Mouse (Mus musculus) left cerebral cortex, postnatal 10 days (tissue): ENCODE data around the gene Zcchc12. TPM values are rescaled to one million over a fixed set of nuclear protein-coding genes. Genes with fewer than 3 reads are reported as not detected.

Source experiments
- DNase-seq, 2 experiments: peaks; one replicate each; pipeline ENCODE4 v3.0.0; 2021 to 2022; ENCODE audit warnings: low spot score in 2 of 2, mixed read lengths in 1 of 2; ENCODE audit errors: extremely low spot score in 1 of 2
- intact Hi-C: fragments of 180-260 bp; cut with DNase I; formaldehyde crosslinking; loops from one replicate; pipeline ENCODE4 v1.15.1; 2025
- total RNA-seq, 2 experiments: library from RNA; stranded (reverse); gene quantifications; 2 replicates each; pipeline ENCODE4 v1.2.3; 2021

Gene Zcchc12
- 100 to 1,000 TPM in 1 of 2 experiments, 10 to 100 TPM in 1; 96.7 to 114 TPM for total RNA-seq

- DNase-seq = peak in 1 of 2 experiments; percentile 66
- intact Hi-C loops = no loop called here
Measured at GRCm38 (mm10) chrX:36195736-36196525, at the start of gene Zcchc12. Gene Zcchc12, plus strand, starts transcription at chrX:36195904.

GRCm38 (mm10) chrX:36146746-36147145, 49.0 kb upstream of the Zcchc12 start:
- no peak for DNase-seq
- intact Hi-C loops = no loop called here

GRCm38 (mm10) chrX:36150100-36150499, 45.6 kb upstream of the Zcchc12 start:
- no peak for DNase-seq
- intact Hi-C loops = no loop called here

GRCm38 (mm10) chrX:36156677-36157076, 39.0 kb upstream of the Zcchc12 start:
- no peak for DNase-seq
- intact Hi-C loops = no loop called here

GRCm38 (mm10) chrX:36161567-36161966, 34.1 kb upstream of the Zcchc12 start:
- intact Hi-C loops = no loop called here
- DNase-seq = peak; percentile 3 to 27

GRCm38 (mm10) chrX:36183625-36184024, 12.1 kb upstream of the Zcchc12 start:
- DNase-seq = peak in 1 of 2 experiments; percentile 53
- intact Hi-C loops = no loop called here

GRCm38 (mm10) chrX:36186036-36186435, 9.7 kb upstream of the Zcchc12 start:
- intact Hi-C loops = no loop called here
- no peak for DNase-seq

GRCm38 (mm10) chrX:36186443-36186842, 9.3 kb upstream of the Zcchc12 start:
- intact Hi-C loops = no loop called here
- no peak for DNase-seq

- intact Hi-C loops = no loop called here
- peak in 1 of 2 experiments; percentile 19 for DNase-seq
Measured at GRCm38 (mm10) chrX:36193951-36194350, 1.8 kb upstream of the Zcchc12 start.

- intact Hi-C loops = no loop called here
- no peak for DNase-seq
Measured at GRCm38 (mm10) chrX:36209554-36209953, 13.8 kb downstream of the Zcchc12 start.

GRCm38 (mm10) chrX:36211216-36211615, 15.5 kb downstream of the Zcchc12 start:
- no peak for DNase-seq
- intact Hi-C loops = no loop called here

- intact Hi-C loops = no loop called here
- no peak for DNase-seq
Measured at GRCm38 (mm10) chrX:36221366-36221765, 25.7 kb downstream of the Zcchc12 start.

- peak; percentile 74 to 80 for DNase-seq
- intact Hi-C loops = loop anchor here (5.0 kb wide), 2 partner anchors 127 to 167 kb away; no protein-coding TSS in a partner anchor
Measured at GRCm38 (mm10) chrX:36225777-36226176, 30.1 kb downstream of the Zcchc12 start.

GRCm38 (mm10) chrX:36226577-36226976, 30.9 kb downstream of the Zcchc12 start:
- intact Hi-C loops = loop anchor here (5.0 kb wide), 2 partner anchors 126 to 166 kb away; no protein-coding TSS in a partner anchor
- DNase-seq = peak; percentile 5 to 45

GRCm38 (mm10) chrX:36228861-36229260, 33.2 kb downstream of the Zcchc12 start:
- DNase-seq = peak in 1 of 2 experiments; percentile 52
- intact Hi-C loops = loop anchor here (5.0 kb wide), 2 partner anchors 123 to 163 kb away; no protein-coding TSS in a partner anchor

- DNase-seq = no peak
- intact Hi-C loops = loop anchor here (5.0 kb wide), 2 partner anchors 123 to 163 kb away; no protein-coding TSS in a partner anchor
Measured at GRCm38 (mm10) chrX:36229273-36229672, 33.6 kb downstream of the Zcchc12 start.

- peak in 1 of 2 experiments; percentile 16 for DNase-seq
- intact Hi-C loops = no loop called here
Measured at GRCm38 (mm10) chrX:36235652-36236051, 39.9 kb downstream of the Zcchc12 start.
